In genomic region chr6:95511689-95512088, GRCm38 (mm10) we compare ENCODE assay signal across 20 mouse cellular contexts.
"Had no signal": no experiment of that assay in that cellular context is flagged by ENCODE, and none has a peak within 500 bp of the region (broad histone marks: within the 10 kb centered on the region; RNA-seq: fewer than 3 reads in every experiment).

No protein-coding gene starts in this region.

- H3K27me3 ChIP-seq: liver, embryonic 13.5 days; liver, embryonic 15.5 days; midbrain, embryonic 12.5 days; neural tube, embryonic 13.5 days; neural tube, embryonic 15.5 days had no signal

- DNase-seq: liver, embryonic 13.5 days; lung, adult 18-20 months; lung, embryonic 14.5 days; lung, postnatal 10 days; lung, postnatal 4 days; midbrain, embryonic 14.5 days; retina, postnatal 1 day; right cerebral cortex, adult 18-20 months; right cerebral cortex, postnatal 25 days; right cerebral cortex, postnatal 4 days; spleen, adult 18-20 months; thymus, adult 18-20 months; thymus, postnatal 14 days; thymus, postnatal 36 days had no signal

- ATAC-seq: midbrain, embryonic 16.5 days had no signal

- H3K4me2 ChIP-seq: liver, embryonic 13.5 days; liver, embryonic 15.5 days; lung, embryonic 14.5 days; midbrain, embryonic 12.5 days; neural tube, embryonic 13.5 days; neural tube, embryonic 15.5 days had no signal

- H3K9ac ChIP-seq: liver, embryonic 13.5 days; liver, embryonic 15.5 days; lung, embryonic 14.5 days; midbrain, embryonic 12.5 days; neural tube, embryonic 13.5 days; neural tube, embryonic 15.5 days had no signal

- H3K4me3 ChIP-seq: liver, embryonic 13.5 days; liver, embryonic 15.5 days; midbrain, embryonic 12.5 days; myocyte; neural tube, embryonic 13.5 days; neural tube, embryonic 15.5 days had no signal

- H3K27ac ChIP-seq: liver, embryonic 13.5 days; liver, embryonic 15.5 days; midbrain, embryonic 12.5 days; neural tube, embryonic 13.5 days; neural tube, embryonic 15.5 days had no signal

- H3K36me3 ChIP-seq: liver, embryonic 15.5 days; midbrain, embryonic 12.5 days; neural tube, embryonic 13.5 days; neural tube, embryonic 15.5 days had no signal

- H3K4me1 ChIP-seq: liver, embryonic 13.5 days; liver, embryonic 15.5 days; midbrain, embryonic 12.5 days; neural tube, embryonic 15.5 days had no signal

- H3K9me3 ChIP-seq: liver, embryonic 13.5 days; liver, embryonic 15.5 days had no signal
